Mouse (Mus musculus): ENCODE results near the gene Copa.

DNA sequence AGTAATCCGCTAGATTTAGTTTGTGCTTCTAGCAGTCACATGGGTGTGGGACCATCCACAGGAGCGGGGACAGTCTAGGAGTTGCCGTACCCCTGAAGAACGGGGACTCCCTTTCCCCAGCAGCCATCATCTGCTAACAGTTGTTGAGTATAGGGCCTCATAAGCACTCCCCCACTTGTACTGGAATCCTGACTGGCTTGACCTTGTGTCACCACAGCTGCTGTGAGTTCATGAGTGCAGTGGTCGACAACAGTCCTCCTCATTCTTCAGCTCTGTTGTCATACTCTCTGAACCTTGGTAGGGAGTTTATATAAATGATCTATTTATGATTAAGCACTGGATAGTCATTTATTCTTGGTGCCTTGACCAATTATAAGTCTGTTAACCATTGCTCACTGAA lies 87.5 kb downstream of the Copa start:
- no peak for TF ChIP-seq CTCF (IDR thresholded peaks at IDR 0.05; ENCODE audit: insufficient read depth, low read length)
- TF ChIP-seq POLR2A (IDR thresholded peaks at IDR 0.05; ENCODE audit: borderline replicate concordance, extremely low read depth, low read depth, low read length): no peak
